Mouse (Mus musculus) cerebellum, postnatal 14 days (tissue): ENCODE measurements at regions not wholly inside any gene's neighbourhood (a gene's known extent, or its start where the extent isn't known, plus 50 kb on each side); places are given as distances from the start of the nearest gene placed in this dataset.

Experiments used
- DNase-seq, 2 experiments: peaks; one replicate each; pipeline ENCODE4 v3.0.0; 2021; ENCODE audit warnings: mixed read lengths in 2 of 2

DNA sequence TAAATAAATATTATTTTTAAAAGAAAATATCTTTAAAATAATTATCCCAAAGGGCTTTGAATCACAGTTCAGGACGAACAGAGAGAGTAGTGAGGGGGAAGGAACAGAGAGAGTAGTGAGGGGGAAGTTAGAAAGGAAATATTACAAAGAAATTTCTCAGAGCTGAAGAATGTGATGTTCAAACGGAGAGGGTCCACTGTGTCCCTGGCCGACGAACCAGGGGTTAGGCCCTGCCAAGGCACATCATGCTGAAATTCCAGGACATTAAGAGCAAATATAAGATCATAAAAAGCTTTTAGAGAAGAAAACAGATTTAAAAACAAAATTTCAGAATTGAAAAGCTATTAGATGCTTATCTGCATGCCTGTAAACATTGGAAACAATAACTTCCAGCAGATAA, 61.6 kb downstream of the Skor1 start:
- DNase-seq = no peak

- no peak for DNase-seq
Observed at GRCm38 (mm10) chr9:63086671-63087070, 62.1 kb downstream of the Skor1 start.

- no peak for DNase-seq
Observed at GRCm38 (mm10) chr9:63082830-63083229, 65.9 kb downstream of the Skor1 start.

GRCm38 (mm10) chr9:63082311-63082710, 66.5 kb downstream of the Skor1 start:
- no peak for DNase-seq

- DNase-seq = no peak
Observed at GRCm38 (mm10) chr9:63080406-63080805, 68.4 kb downstream of the Skor1 start.

GRCm38 (mm10) chr9:63075252-63075651, 73.5 kb downstream of the Skor1 start:
- no peak for DNase-seq

GRCm38 (mm10) chr9:63074803-63075202, 74.0 kb downstream of the Skor1 start:
- no peak for DNase-seq

- DNase-seq = no peak
Observed at GRCm38 (mm10) chr9:63074023-63074750, 74.6 kb downstream of the Skor1 start.

- DNase-seq = no peak
Observed at GRCm38 (mm10) chr9:63071032-63071431, 77.7 kb downstream of the Skor1 start.

DNA sequence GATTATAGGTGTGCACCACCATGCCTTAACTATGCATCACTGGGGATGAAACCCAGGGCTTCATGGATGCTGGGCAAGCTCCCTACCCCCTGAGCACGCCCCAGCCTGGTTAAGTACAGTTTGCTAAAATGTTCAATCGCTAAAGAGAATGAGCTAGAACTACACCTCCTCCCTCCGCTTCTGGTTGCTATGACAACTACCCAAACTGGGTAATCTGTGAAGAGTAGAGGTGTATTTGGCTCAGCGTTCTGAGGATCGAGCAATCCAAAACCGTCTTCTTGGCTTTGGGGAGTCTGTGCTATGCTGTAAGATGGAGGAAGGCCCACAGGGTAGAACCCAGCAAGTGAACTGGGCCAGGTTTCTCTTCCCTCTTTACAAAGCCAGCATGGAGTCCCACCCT, 78.8 kb downstream of the Skor1 start:
- no peak for DNase-seq

DNA sequence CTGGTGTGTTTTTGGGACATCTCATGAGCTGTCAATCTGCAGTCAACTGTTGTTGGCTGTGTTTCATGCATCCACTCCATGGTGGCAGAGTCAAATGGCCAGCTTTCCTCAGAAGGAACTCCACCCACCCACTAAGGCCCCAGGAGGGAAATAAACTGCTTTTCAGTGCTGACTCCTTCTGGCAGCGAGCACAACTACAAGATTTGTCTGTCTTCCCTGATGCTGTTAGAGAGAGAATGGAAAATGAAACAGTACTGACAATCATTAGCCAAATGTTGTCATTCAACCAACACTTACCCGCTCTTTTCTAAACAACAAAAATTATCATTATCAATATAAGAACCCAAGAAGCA, 79.3 kb upstream of the Pias1 start:
- no peak for DNase-seq

DNA sequence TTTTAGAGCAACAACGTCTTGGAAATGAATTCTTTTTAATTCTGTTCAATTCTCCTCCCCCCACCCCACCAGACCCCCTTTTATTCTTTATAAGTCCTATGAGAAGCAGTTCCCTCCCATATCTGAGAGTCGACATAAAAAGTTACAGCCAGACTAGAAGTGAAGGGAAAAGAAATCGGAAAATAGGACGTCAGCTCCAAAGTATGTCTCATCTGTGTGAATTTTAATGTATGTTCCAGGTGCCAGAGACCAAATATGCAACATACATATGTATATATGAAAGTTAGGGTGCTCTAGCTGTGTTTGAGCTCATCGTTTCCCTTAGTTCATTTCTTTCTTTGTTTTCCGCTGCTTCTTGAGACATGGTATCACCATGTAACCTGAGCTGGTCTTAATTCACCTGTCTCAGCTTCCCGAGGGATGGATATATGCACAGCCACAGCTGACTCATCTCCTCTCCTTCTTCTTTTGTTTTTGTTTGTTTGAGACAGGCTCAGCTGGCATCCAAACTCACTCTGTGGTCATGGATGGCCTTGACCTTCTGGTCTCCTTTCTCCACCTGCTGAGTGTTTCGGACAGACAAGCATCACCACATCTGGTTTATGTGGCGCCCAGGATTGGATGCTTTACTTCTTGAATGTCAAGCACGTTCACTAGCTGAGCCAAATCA, 78.8 kb upstream of the Pias1 start:
- no peak for DNase-seq

GRCm38 (mm10) chr9:63063525-63063924, 75.8 kb upstream of the Pias1 start:
- no peak for DNase-seq

DNA sequence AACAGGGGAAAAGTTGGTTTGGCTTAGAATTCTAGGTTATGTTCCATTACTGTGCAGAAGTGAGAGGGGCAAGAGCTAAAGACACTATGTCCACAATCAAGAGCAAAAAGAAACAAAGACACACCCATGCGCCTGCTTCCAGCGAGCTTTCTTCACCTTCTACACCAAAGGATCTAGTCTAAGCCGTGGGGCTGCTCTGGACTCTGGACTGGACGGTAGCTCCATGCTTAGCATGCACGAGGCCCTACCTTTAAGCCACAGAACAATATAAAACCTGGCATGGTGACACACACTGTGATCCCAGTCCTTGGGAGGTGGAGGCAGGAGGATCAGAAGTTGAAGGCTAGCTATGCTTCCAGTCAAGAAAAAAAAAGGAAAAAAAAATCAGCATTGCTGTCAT, 73.0 kb upstream of the Pias1 start:
- DNase-seq = no peak

GRCm38 (mm10) chr9:63059234-63059842, 71.6 kb upstream of the Pias1 start:
- peak; percentile 61 to 62 for DNase-seq

GRCm38 (mm10) chr9:63058506-63059233, 70.9 kb upstream of the Pias1 start:
- DNase-seq = peak; percentile 50

- DNase-seq = no peak
Observed at GRCm38 (mm10) chr9:63056695-63057349, 69.1 kb upstream of the Pias1 start.

DNA sequence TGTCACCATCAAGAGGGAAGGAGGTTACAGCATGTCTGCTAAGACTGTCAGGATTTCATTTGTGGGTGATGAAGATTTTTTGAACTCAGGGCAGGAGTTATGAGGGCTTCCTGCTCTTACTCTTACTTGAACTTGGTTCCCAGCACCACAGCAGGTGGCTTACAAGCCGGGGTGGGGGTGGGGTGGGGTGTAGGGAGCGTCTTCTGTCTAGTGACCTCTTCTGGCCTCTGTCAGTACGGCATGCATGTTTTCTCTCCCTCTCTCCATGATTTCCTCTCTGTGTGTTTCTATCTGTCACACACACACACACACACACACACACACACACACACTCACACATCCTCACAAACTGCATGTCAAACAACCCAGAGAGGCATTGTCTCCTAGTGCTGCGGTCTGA, 64.5 kb upstream of the Pias1 start:
- DNase-seq = peak; percentile 6 to 24

GRCm38 (mm10) chr9:63051631-63052030, 63.9 kb upstream of the Pias1 start:
- no peak for DNase-seq

DNA sequence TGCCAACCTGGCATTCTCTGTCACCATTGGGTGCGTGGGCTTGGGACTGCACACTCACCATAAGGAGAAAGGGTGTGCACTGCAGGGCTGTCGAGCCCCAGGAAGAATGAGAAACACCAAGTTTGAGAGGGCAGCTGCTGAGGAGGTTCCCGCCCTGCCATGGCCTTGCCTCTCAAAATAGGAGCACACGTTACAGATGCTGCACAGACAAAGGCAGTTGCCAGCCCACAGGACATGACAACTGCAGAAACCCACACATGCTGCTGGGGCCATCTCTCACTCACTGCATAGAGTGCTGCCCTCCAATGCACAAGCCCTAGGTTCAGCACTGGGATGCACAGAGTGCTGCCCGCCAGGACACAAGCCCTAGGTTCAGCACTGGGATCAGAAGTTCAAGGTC, 61.6 kb upstream of the Pias1 start:
- DNase-seq = no peak

DNA sequence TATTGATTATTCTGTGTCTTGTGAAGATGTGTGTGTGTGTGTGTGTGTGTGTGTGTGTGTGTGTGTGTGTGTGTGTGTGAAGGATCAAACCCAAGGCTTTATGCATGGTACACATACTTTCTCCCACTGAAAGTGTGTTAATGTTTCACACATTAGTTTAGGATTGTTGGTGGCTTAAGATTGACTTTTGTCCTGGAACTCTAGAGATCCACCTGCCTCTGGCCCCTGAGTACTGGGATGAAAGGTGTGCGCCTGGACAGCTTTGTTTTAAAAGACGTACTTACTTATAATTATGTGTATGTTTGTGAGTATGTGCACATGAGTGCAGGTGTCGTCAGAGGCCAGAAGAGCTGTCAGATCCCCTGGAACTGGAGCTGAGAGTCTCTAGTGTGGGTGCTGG, 59.3 kb upstream of the Pias1 start:
- no peak for DNase-seq

DNA sequence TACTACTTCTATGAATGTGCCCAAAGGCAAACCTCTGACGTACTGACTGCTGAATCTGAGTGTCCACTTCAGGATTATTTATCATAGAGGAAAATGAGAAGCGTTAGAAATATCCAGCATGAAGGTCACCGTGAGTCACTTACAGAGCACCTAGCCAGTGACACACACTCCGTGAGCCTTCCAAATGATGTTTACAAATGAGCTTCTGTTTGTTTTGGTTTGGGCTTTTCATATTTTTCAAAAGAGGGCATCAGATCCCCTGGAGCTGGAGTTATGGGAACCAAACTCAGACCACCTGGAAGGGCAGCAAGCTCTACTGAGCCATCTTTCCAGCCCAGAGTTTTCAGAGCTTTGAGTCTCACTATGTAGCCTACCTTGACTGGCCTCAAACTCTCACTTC, 57.8 kb upstream of the Pias1 start:
- DNase-seq = no peak

GRCm38 (mm10) chr9:63043304-63043703, 55.6 kb upstream of the Pias1 start:
- DNase-seq = no peak
